Mouse (Mus musculus) ES-E14 (cell line): Measurements from ENCODE around the gene Palld.

Source experiments
- MAFK ChIP-seq: IDR thresholded peaks from 2 replicates; pipeline ENCODE4 v1.6.1; 2014; ENCODE audit warnings: mild to moderate bottlenecking, low read depth, low read length, inconsistent platforms; ENCODE audit not compliant: insufficient read depth
- ZNF384 ChIP-seq: IDR thresholded peaks from 2 replicates; pipeline ENCODE4 v1.6.1; 2012; ENCODE audit warnings: low read depth, low read length, inconsistent platforms

DNA sequence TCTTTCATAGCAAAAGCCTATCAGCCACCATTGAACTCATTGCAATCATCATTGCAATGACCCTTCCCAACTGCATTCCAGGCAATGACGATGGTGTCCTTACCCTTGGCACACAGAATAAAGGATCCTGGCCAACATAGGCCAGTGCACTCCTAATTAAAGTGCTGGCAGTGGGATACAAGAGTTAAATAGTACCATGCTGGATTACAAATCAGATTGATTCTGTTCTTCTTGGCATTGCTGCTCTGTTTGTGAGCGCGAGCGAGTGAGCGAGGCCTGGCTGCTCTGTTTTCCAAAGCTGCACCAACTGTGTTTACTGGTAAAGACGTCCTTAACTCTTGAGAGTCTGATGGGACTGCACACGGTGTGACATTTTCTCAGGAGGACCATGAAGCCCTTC, 37.1 kb downstream of the Palld start:
- TF ChIP-seq MAFK, result no peak
- TF ChIP-seq ZNF384, result no peak
